Mouse (Mus musculus): ENCODE data around the gene Pgpep1l. TPM values are rescaled to one million over a fixed set of nuclear protein-coding genes. Genes with fewer than 3 reads are reported as not detected.

Pgpep1l gene
- polyA plus RNA-seq, 1 experiment from 2014 or later, result not detected

GRCm38 (mm10) chr7:68189691-68190456 is 74.2 kb downstream of the Pgpep1l start:
- peaks cover 91% of the 10 kb centered on the region for H3K36me3 ChIP-seq (ENCODE audit: poor library complexity, severe bottlenecking)

GRCm38 (mm10) chr7:68189211-68189610 is 74.8 kb downstream of the Pgpep1l start:
- H3K9me3 ChIP-seq (replicated peaks), result no peaks in the 10 kb centered on the region
- H3K4me3 ChIP-seq, result no peak overlapping the region
- WGBS, result 95% methylated on average over 6 of the region's 6 CpGs
- no peak for ATAC-seq
- peaks cover 91% of the 10 kb centered on the region for H3K36me3 ChIP-seq (ENCODE audit: poor library complexity, severe bottlenecking)
- no peaks in the 10 kb centered on the region for H3K4me1 ChIP-seq
- no peaks in the 10 kb centered on the region for H3K27me3 ChIP-seq
- no peak overlapping the region for H3K9ac ChIP-seq
- H3K27ac ChIP-seq, result no peak overlapping the region
- H3K4me2 ChIP-seq, result no peak overlapping the region

More at GRCm38 (mm10) chr7:68189691-68190456, 74.2 kb downstream of the Pgpep1l start:
- no peak for ATAC-seq
- H3K4me1 ChIP-seq, result no peaks in the 10 kb centered on the region
- H3K9ac ChIP-seq, result no peak overlapping the region
- H3K4me2 ChIP-seq, result no peak overlapping the region
- H3K9me3 ChIP-seq (replicated peaks), result no peaks in the 10 kb centered on the region
- H3K27me3 ChIP-seq, result no peaks in the 10 kb centered on the region
- WGBS, result 96% methylated on average over 13 of the region's 13 CpGs
- no peak overlapping the region for H3K4me3 ChIP-seq
- H3K27ac ChIP-seq, result no peak overlapping the region

Other genes starting within 250 kb of the Pgpep1l start
- not detected in 2 replicates for gene Fam169b, start 9.6 kb upstream of the Pgpep1l start, polyA plus RNA-seq (2015; fragmentation: Nextera tagmentation; extraction: Ambion mirVana)

All from forebrain, embryonic 13.5 days (tissue).